Mouse (Mus musculus): ENCODE measurements around the gene Ubl7. TPM values are rescaled to one million over a fixed set of nuclear protein-coding genes. Genes with fewer than 3 reads are reported as not detected.

The Ubl7 gene
- total RNA-seq, 2 experiments from 2014 or later: 71.2 to 74.8 TPM

- no peak for DNase-seq
Observed at GRCm38 (mm10) chr9:57947381-57948030, 36.7 kb downstream of the Ubl7 start.

- no peak for DNase-seq
Observed at GRCm38 (mm10) chr9:57948333-57948931, 37.7 kb downstream of the Ubl7 start.

- DNase-seq: no peak
Observed at GRCm38 (mm10) chr9:57949102-57949704, 38.4 kb downstream of the Ubl7 start.

- DNase-seq: no peak
Observed at GRCm38 (mm10) chr9:57949879-57950278, 39.1 kb downstream of the Ubl7 start.

GRCm38 (mm10) chr9:57950519-57950918 is 39.7 kb downstream of the Ubl7 start:
- DNase-seq: no peak

- DNase-seq: no peak
Observed at GRCm38 (mm10) chr9:57951993-57952392, 41.2 kb downstream of the Ubl7 start.

- DNase-seq: peak; percentile 58
Observed at GRCm38 (mm10) chr9:57954962-57955744, 44.4 kb downstream of the Ubl7 start.

- DNase-seq: no peak
Observed at GRCm38 (mm10) chr9:57955764-57956163, 45.0 kb downstream of the Ubl7 start.

GRCm38 (mm10) chr9:57956196-57956837 is 45.5 kb downstream of the Ubl7 start:
- DNase-seq: no peak

GRCm38 (mm10) chr9:57956838-57957236 is 46.1 kb downstream of the Ubl7 start:
- DNase-seq: no peak

GRCm38 (mm10) chr9:57958615-57959014 is 47.8 kb downstream of the Ubl7 start:
- no peak for DNase-seq

- no peak for DNase-seq
Observed at GRCm38 (mm10) chr9:57959399-57959798, 48.6 kb downstream of the Ubl7 start.

- DNase-seq: no peak
Observed at GRCm38 (mm10) chr9:57959886-57960866, 49.4 kb downstream of the Ubl7 start.

- DNase-seq: no peak
Observed at GRCm38 (mm10) chr9:57961226-57961625, 50.4 kb downstream of the Ubl7 start.

- no peak for DNase-seq
Observed at GRCm38 (mm10) chr9:57961863-57962778, 51.3 kb downstream of the Ubl7 start.

GRCm38 (mm10) chr9:57963249-57963997 is 52.6 kb downstream of the Ubl7 start:
- no peak for DNase-seq

GRCm38 (mm10) chr9:57963998-57964395 is 53.2 kb downstream of the Ubl7 start:
- no peak for DNase-seq

- no peak for DNase-seq
Observed at GRCm38 (mm10) chr9:57964528-57965250, 53.9 kb downstream of the Ubl7 start.

Measured in adrenal gland, postnatal 10 days (tissue).